Mouse (Mus musculus): ENCODE results near the gene Ddx42.
"Not testable (repeated sequence)": the region's sequence is repeated elsewhere in the genome, so short reads cannot be mapped to it uniquely, and the experiment has no call there.

Gene Ddx42

GRCm38 (mm10) chr11:106216730-106217490 lies at the start of gene Ddx42:
Gene Ddx42, plus strand, starts transcription at chr11:106216926.
- in situ Hi-C loops (cut with MboI), result no loop called here

GRCm38 (mm10) chr11:106167435-106167834 lies 49.3 kb upstream of the Ddx42 start:
- in situ Hi-C loops (cut with MboI), result no loop called here

- in situ Hi-C loops (cut with MboI), result no loop called here
These were observed 45.9 kb upstream of the Ddx42 start for GRCm38 (mm10) chr11:106170807-106171206.

GRCm38 (mm10) chr11:106173228-106173627 lies 43.5 kb upstream of the Ddx42 start:
- in situ Hi-C loops (cut with MboI), result no loop called here

- in situ Hi-C loops (cut with MboI), result no loop called here
These were observed 42.4 kb upstream of the Ddx42 start for GRCm38 (mm10) chr11:106174372-106174771.

GRCm38 (mm10) chr11:106175081-106175480 lies 41.6 kb upstream of the Ddx42 start:
- in situ Hi-C loops (cut with MboI), result no loop called here

- in situ Hi-C loops (cut with MboI), result no loop called here
These were observed 40.4 kb upstream of the Ddx42 start for GRCm38 (mm10) chr11:106176372-106176771.

GRCm38 (mm10) chr11:106178036-106178782 lies 38.5 kb upstream of the Ddx42 start:
- in situ Hi-C loops (cut with MboI), result no loop called here

- in situ Hi-C loops (cut with MboI), result no loop called here
These were observed 36.8 kb upstream of the Ddx42 start for GRCm38 (mm10) chr11:106179711-106180448.

GRCm38 (mm10) chr11:106180449-106180801 lies 36.3 kb upstream of the Ddx42 start:
- in situ Hi-C loops (cut with MboI), result no loop called here

GRCm38 (mm10) chr11:106187326-106187725 lies 29.4 kb upstream of the Ddx42 start:
- in situ Hi-C loops (cut with MboI), result no loop called here

GRCm38 (mm10) chr11:106191716-106192115 lies 25.0 kb upstream of the Ddx42 start:
- in situ Hi-C loops (cut with MboI), result no loop called here

- in situ Hi-C loops (cut with MboI), result no loop called here
These were observed 24.5 kb upstream of the Ddx42 start for GRCm38 (mm10) chr11:106192241-106192640.

GRCm38 (mm10) chr11:106192657-106193370 lies 23.9 kb upstream of the Ddx42 start:
- in situ Hi-C loops (cut with MboI), result no loop called here

- in situ Hi-C loops (cut with MboI), result no loop called here
These were observed 23.2 kb upstream of the Ddx42 start for GRCm38 (mm10) chr11:106193371-106194154.

- in situ Hi-C loops (cut with MboI), result no loop called here
These were observed 22.6 kb upstream of the Ddx42 start for GRCm38 (mm10) chr11:106194155-106194541.

- in situ Hi-C loops (cut with MboI), result no loop called here
These were observed 21.8 kb upstream of the Ddx42 start for GRCm38 (mm10) chr11:106194891-106195290.

GRCm38 (mm10) chr11:106195341-106195740 lies 21.4 kb upstream of the Ddx42 start:
- in situ Hi-C loops (cut with MboI), result no loop called here

GRCm38 (mm10) chr11:106198277-106198676 lies 18.4 kb upstream of the Ddx42 start:
- in situ Hi-C loops (cut with MboI), result no loop called here

- in situ Hi-C loops (cut with MboI), result not testable (repeated sequence)
These were observed 16.7 kb upstream of the Ddx42 start for GRCm38 (mm10) chr11:106199997-106200396.

- in situ Hi-C loops (cut with MboI), result no loop called here
These were observed 16.0 kb upstream of the Ddx42 start for GRCm38 (mm10) chr11:106200756-106201155.
